Mouse (Mus musculus) ovary, adult 18-20 months (tissue): Measurements from ENCODE around the gene Sfxn4.

Experiments
- DNase-seq: peaks from one replicate; pipeline ENCODE4 v3.0.0; 2022; ENCODE audit warnings: low spot score, mixed read lengths

Gene Sfxn4

DNA sequence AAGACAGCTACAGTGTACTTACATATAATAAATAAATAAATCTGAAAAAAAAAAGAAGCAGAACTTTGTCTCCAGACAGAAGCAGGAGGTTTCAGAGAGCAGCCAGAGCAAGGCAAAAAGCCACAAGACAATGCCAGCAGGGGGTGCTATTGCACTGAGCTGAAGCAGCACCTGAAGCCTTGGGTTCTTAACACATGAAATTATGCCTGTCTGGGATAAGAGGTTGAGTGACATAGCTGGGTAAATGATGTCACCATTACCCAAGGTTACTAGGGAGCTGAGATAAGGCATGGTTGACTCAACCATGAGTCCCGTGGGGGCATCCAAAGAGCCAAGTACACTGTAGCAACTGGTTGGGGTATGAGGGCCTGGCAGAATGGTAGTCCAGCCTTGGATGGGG is 23.5 kb downstream of the Sfxn4 start:
- DNase-seq = peak; percentile 21

DNA sequence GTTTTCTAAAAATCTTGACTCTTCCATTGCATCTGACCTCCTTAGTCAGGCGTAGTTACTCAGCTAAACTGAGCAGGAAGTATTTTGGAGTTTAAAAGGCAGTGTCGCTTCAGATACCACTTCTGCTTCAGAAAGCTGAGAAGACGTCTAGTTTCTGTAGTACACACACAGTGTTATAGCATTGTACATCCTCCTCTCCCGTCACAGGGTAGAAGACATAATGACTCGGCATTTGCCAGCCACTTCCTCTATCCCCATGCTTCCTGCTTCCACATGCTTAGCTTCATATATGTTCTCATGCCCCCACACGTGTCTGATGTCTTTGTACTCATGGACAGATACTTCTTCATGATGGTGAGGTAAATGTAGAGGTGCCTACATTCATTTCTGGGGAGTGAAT is 42.6 kb downstream of the Sfxn4 start:
- no peak for DNase-seq

DNA sequence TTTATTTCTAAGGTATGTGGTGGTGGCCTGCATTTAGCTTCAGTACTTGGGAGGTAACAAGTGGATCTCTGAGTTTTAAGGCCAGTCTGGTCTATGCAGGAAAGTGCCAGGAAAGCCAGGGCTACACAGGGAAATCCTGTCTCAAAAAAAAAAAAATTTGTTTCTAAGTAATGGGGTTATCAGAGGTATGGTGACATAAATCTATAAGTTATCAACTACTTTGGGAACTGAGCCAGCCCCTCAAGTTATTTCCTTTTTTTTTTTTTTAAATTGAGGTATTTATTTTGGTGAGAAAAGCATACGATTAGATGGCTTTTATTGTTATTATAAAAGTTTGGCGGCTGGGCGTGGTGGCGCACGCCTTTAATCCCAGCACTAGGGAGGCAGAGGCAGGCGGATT is 48.1 kb downstream of the Sfxn4 start:
- DNase-seq = no peak

- no peak for DNase-seq
Observed at GRCm38 (mm10) chr19:60812036-60812389, 49.3 kb downstream of the Sfxn4 start.

DNA sequence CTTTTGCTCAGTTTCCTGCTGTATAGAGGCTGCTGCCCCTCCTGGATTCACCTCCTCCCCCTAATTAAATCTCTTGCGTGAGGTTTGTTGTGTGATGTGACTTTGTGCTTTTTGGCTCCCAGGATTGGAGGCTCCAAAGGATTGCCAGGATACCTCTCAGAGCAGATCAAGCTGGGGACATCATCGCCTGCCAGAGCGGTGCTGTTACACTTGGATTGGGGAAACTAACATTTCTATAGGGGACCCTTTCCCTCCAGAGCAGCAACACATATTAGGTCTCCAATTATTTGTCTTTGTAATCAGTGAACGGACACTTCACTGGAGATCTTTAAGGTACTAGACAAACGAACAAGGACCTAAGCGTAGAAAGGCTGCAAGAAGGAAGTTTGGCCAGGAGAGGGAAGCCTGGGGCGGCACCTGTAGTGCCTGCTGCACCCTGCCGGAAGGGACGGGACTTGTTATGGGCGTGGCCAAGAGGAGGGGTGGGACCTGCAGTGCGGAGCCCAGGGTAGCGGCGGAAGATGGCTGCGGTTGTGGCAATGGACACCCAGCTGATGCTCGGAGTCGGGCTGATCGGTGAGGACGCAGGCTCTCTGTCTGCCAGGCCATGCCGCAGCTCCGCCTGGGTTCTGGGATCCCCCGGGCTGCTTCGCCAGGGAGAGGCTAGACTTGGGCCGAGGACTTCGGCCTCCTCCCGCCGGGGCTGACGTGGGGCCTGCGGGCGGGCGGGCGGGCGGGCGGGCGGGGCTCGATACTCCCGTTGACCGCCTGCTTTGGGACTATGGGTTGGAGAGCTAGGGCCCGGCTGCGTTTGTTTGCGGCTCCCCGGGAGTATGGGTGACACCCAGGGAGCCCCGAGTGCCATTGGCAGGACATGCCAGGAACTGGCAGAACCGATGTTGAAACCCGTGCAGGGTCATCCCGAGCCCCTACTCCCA is 49.9 kb downstream of the Sfxn4 start, which contains the start of gene Fam45a:
Fam45a (plus strand) TSS at position 488 of the 938 bp plus-strand sequence.
- DNase-seq = peak; percentile 87

GRCm38 (mm10) chr19:60809927-60810326 is 51.4 kb downstream of the Sfxn4 start:
- no peak for DNase-seq

DNA sequence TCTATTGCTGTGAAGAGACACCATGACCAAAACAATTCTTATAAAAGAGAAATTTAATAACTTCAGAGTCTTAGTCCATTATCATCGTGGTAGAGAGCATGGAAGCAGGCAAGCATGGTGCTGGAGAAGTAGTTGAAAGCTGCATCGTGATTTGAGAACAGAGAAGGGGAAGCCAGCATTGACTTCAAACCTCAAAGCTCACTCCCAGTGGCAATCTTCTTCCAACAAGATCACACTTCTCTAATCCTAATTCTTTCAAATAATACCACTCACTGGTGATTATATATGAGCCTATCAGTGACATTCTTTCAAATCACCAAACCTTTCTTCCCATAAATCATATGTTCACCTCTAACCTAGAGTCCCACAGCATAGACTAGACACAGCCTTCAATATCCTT is 56.4 kb downstream of the Sfxn4 start:
- DNase-seq = no peak

DNA sequence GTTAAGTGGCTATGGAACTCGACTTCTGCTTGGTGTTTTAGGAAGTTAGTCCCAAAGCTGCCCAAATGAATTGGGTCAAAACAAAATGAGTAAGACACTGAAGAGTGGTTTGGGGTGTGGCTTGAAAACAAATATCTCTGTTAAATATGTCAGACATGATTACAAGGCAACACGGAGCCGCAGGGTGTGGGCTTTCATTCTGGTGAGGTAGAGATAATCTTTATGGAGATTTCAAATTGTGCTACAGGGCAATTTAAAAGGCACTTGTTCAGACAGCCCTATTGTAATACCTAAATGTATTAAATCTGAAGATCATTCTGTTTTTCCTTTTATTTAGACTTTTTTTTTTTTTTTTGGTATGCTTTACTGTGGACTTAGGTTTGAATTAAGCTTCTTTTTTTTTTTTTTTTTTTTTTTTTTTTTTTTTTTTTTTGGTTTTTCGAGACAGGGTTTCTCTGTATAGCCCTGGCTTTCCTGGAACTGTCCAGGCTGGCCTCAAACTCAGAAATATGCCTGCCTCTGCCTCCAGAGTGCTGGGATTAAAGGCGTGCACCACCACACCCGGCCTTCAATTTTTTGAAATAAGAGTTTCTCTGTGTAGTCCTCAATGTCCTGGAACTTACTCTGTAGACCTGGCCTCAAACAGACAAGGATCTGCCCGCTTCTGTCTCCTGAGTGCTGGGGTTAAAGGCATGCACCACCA is 61.3 kb downstream of the Sfxn4 start:
- DNase-seq = no peak

DNA sequence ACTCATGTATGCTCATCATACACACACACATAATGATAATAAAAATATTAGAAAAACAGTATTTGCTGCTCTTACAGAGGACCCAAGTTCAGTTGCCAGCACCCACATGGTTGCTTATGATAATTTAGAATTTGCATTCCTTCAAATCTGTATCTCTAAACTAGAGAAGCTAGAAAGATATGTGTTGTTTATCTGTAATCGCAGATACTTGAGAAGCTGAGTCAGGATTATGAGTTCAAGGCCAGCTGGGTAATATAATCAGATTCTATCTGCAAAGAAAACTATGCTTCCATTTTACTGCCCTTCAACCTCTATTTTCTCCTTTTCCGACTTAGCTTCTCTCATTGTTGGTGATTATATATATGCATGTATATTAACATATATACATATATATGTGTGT is 63.9 kb downstream of the Sfxn4 start:
- no peak for DNase-seq

DNA sequence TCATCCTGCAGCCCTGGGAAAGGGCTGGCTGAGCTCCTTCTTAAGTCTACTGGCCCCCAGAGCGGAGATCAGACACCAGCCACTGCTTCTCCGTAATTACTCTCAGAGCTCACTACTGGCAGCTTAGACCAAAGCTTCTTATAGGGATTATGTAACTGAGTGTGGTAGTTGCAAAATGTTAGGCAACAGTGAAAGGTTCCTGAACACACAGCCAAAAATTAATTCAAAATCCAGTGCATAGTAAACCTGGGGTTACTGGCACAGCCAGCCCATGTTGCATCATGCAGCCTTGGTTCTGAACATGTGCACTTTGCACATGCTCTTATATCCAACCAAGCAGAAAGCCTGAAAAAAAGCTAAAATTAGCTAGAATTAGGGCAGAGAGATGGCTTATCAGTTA is 66.0 kb downstream of the Sfxn4 start:
- no peak for DNase-seq

GRCm38 (mm10) chr19:60793170-60793707 is 68.0 kb downstream of the Sfxn4 start:
- DNase-seq = no peak

DNA sequence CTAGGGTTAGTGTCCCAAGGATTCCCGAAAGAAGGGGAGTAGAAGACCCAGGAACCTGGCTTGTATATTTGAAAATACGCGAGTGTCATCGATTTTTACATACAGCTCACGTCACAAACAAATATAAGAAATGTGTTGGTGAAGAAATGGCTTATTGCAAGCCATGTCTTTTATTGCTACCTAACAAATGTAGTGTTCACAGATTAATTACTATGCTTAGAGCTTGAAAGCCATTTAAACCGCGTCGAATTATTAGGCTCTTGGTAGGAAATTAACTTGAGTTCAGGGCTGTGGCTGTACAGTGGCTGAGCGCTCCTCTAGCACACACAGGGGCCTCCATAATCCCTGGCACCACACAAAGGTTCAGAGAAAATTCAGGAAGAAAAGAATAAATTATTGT is 70.1 kb downstream of the Sfxn4 start:
- no peak for DNase-seq

DNA sequence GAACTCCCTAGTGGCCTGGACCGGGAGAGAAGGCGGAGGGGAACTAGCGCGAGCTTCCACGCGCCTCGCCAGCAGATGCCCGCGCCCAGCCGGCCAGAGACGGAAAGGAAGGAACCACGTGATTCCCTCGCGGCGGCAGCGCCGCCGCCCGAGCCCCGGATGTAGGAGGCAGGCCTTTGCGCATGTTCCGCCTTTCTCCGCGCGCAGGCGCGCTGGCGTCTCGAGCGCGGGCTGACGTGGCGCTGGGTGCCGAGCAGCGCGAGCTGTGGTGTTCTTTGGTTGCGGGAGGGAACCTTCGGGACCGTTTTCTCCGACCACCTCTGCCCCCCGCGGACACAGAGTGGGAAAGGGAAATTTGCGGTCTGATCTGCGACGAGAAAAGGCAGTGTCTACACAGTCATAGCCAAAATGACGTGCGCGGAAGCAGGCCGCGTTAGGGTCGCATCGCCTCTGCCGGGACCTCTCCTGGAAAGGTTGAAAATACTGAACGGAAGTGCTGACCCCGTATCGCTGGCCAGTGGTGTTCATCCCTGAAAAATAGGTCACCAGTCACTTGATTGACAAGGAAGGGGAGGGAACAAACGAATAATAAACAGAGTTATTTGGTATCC is 70.6 kb downstream of the Sfxn4 start, which contains the start of gene Eif3a:
Eif3a (minus strand) TSS at position 108 of the 611 bp plus-strand sequence.
- peak; percentile 91 for DNase-seq

GRCm38 (mm10) chr19:60789919-60790506 is 71.3 kb downstream of the Sfxn4 start:
- DNase-seq = peak; percentile 11

DNA sequence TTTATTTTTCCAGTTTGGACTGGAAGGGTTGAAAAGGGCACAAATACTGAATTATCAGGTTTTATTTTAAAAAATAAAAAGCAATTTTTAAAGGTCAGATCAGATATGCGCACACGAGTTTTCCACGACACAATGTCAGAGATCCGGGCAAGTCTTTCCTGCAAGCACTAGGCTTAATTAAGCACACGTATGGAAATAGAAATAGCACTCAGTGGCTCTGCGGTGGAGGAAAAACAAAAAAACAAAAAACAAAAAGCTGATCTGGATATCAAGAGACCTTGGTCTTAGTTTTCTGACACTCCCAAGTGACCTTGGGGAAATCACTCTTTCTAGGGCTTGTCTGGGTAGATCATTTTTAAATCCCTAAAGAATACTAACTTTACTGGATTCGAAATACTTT is 71.8 kb downstream of the Sfxn4 start:
- no peak for DNase-seq

GRCm38 (mm10) chr19:60788214-60788960 is 72.9 kb downstream of the Sfxn4 start:
- no peak for DNase-seq

GRCm38 (mm10) chr19:60787465-60788150 is 73.7 kb downstream of the Sfxn4 start:
- DNase-seq = no peak
